8 mouse cellular contexts compared by ENCODE assay signal in the genomic region with DNA sequence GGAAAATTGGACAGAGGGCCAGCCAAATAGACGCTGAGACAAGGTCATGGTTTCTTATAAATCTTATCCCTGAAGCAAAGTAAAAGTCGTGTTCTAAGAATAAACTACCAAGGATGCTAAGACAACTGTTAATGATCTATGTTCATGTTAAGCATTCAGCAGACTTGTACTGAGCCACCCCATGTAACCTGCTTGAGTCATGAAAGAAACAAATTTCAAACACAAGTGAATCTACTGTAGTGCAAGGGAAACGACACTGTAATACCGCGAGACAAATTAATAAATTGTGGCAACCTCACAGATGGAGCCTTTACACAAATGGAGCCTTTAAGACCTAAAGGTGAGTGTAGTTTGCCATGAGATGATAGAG. TPM values are rescaled to one million over a fixed set of nuclear protein-coding genes. Genes with fewer than 3 reads are reported as not detected.
DNase-seq lines count a peak whose midpoint lies in the region; ATAC-seq lines count a peak whose summit lies in the region.

No protein-coding gene starts in this region.

- peaks cover 0 to 4% of the 10 kb centered on the region in 2 experiments; a peak in 1 of 4 replicates for H3K4me1 ChIP-seq in heart, embryonic 14.5 days (ENCODE audit: control insufficient read depth in 2 of 2, insufficient read depth in 2 of 2, low read length in 2 of 2)
- no peaks in the 10 kb centered on the region for H3K4me1 ChIP-seq in embryonic facial prominence, embryonic 12.5 days
- H3K4me1 ChIP-seq in hindbrain, embryonic 14.5 days (replicated peaks; ENCODE audit: control insufficient read depth, insufficient read depth, low read length) = peaks cover 13% of the 10 kb centered on the region
- peaks cover 5% of the 10 kb centered on the region for H3K4me1 ChIP-seq in midbrain, embryonic 11.5 days (ENCODE audit: control insufficient read depth, insufficient read depth, low read length)

- peaks cover 9% of the 10 kb centered on the region; the same call in 1 of the 2 replicates for H3K9me3 ChIP-seq in heart, embryonic 14.5 days (ENCODE audit: control insufficient read depth, low read length)
- H3K9me3 ChIP-seq in embryonic facial prominence, embryonic 12.5 days = peaks cover 4% of the 10 kb centered on the region; the same call in 1 of the 2 replicates
- H3K9me3 ChIP-seq in hindbrain, embryonic 14.5 days (ENCODE audit: control insufficient read depth, low read length) = peaks cover 6% of the 10 kb centered on the region; the same call in 1 of the 2 replicates
- H3K9me3 ChIP-seq in midbrain, embryonic 11.5 days (ENCODE audit: control insufficient read depth, low read length) = no peaks in the 10 kb centered on the region; the same call in 1 of the 2 replicates

- H3K4me3 ChIP-seq in heart, embryonic 14.5 days (ENCODE audit: control insufficient read depth in 1 of 2, insufficient read depth in 1 of 2, low read depth in 1 of 2, low read length in 2 of 2) = no peak overlapping the region
- H3K4me3 ChIP-seq in embryonic facial prominence, embryonic 12.5 days = peak overlapping the region; percentile 75
- peak overlapping the region; percentile 81 for H3K4me3 ChIP-seq in hindbrain, embryonic 14.5 days (replicated peaks; ENCODE audit: low read length)
- H3K4me3 ChIP-seq in midbrain, embryonic 11.5 days (ENCODE audit: low read depth, low read length) = peak overlapping the region; percentile 71

- peak overlapping the region; percentile 89 for H3K4me2 ChIP-seq in heart, embryonic 14.5 days (ENCODE audit: low read length)
- H3K4me2 ChIP-seq in embryonic facial prominence, embryonic 12.5 days (replicated peaks) = peak overlapping the region; percentile 65; the same call in 1 of the 2 replicates
- peak overlapping the region; percentile 92 for H3K4me2 ChIP-seq in hindbrain, embryonic 14.5 days (replicated peaks)
- peak overlapping the region; percentile 80 for H3K4me2 ChIP-seq in midbrain, embryonic 11.5 days

- no peak for DNase-seq in heart, adult 11 months
- DNase-seq in hindbrain, embryonic 14.5 days (ENCODE audit: low spot score) = no peak
- no peak for DNase-seq in midbrain, embryonic 11.5 days (ENCODE audit: low spot score, missing footprints)
- DNase-seq in left cerebral cortex, postnatal 36 days (ENCODE audit: low spot score in 2 of 2) = no peak
- no peak for DNase-seq in gastrocnemius, postnatal 10 days
- DNase-seq in urinary bladder, postnatal 14 days (ENCODE audit: low spot score) = no peak

- 22% methylated on average over 5 of the region's 5 CpGs for WGBS in heart, embryonic 14.5 days
- 22% methylated on average over 5 of the region's 5 CpGs for WGBS in embryonic facial prominence, embryonic 12.5 days
- 26% methylated on average over 5 of the region's 5 CpGs for WGBS in hindbrain, embryonic 14.5 days
- 30% methylated on average over 5 of the region's 5 CpGs for WGBS in midbrain, embryonic 11.5 days

- intact Hi-C loops in left cerebral cortex, postnatal 36 days (cut with DNase I) = no loop called here

- H3K9ac ChIP-seq in heart, embryonic 14.5 days (ENCODE audit: low read length) = no peak overlapping the region
- no peak overlapping the region for H3K9ac ChIP-seq in embryonic facial prominence, embryonic 12.5 days
- H3K9ac ChIP-seq in hindbrain, embryonic 14.5 days = no peak overlapping the region
- H3K9ac ChIP-seq in midbrain, embryonic 11.5 days (ENCODE audit: low read length) = no peak overlapping the region

- H3K36me3 ChIP-seq in heart, embryonic 14.5 days (ENCODE audit: control insufficient read depth, insufficient read depth, low read length) = no peaks in the 10 kb centered on the region
- no peaks in the 10 kb centered on the region for H3K36me3 ChIP-seq in embryonic facial prominence, embryonic 12.5 days
- no peaks in the 10 kb centered on the region for H3K36me3 ChIP-seq in hindbrain, embryonic 14.5 days (replicated peaks; ENCODE audit: control insufficient read depth, insufficient read depth)
- no peaks in the 10 kb centered on the region for H3K36me3 ChIP-seq in midbrain, embryonic 11.5 days (ENCODE audit: control insufficient read depth, insufficient read depth, low read length)

- no peak; the same call in 1 of the 2 replicates for ATAC-seq in heart, embryonic 14.5 days (ENCODE audit: insufficient number of reproducible peaks, insufficient read depth, low FRiP score, low read depth)
- ATAC-seq in embryonic facial prominence, embryonic 12.5 days (ENCODE audit: insufficient number of reproducible peaks, insufficient read depth, low FRiP score, low TSS enrichment) = peak; percentile 29; the same call in 1 of the 2 replicates
- peak; percentile 36 for ATAC-seq in hindbrain, embryonic 14.5 days (ENCODE audit: low FRiP score)
- peak; percentile 62 for ATAC-seq in midbrain, embryonic 11.5 days (ENCODE audit: low FRiP score)

- no peaks in the 10 kb centered on the region for H3K27me3 ChIP-seq in heart, embryonic 14.5 days (ENCODE audit: control insufficient read depth, insufficient read depth, low read length)
- H3K27me3 ChIP-seq in embryonic facial prominence, embryonic 12.5 days = no peaks in the 10 kb centered on the region
- H3K27me3 ChIP-seq in hindbrain, embryonic 14.5 days (ENCODE audit: control insufficient read depth, insufficient read depth, low read length) = no peaks in the 10 kb centered on the region
- no peaks in the 10 kb centered on the region for H3K27me3 ChIP-seq in midbrain, embryonic 11.5 days (ENCODE audit: control insufficient read depth, insufficient read depth, low read length)

- no peak overlapping the region for H3K27ac ChIP-seq in heart, embryonic 14.5 days (replicated peaks in 1 of 2; ENCODE audit: control insufficient read depth in 1 of 2, insufficient read depth in 1 of 2, low read depth in 2 of 2, low read length in 2 of 2)
- H3K27ac ChIP-seq in embryonic facial prominence, embryonic 12.5 days = no peak overlapping the region
- H3K27ac ChIP-seq in hindbrain, embryonic 14.5 days = no peak overlapping the region
- no peak overlapping the region for H3K27ac ChIP-seq in midbrain, embryonic 11.5 days (ENCODE audit: low read depth, low read length)

RNA-seq across cellular contexts. Expression of gene Chchd6, which starts 0.3 kb away (rescaled TPM):
- polyA plus RNA-seq in heart, embryonic 14.5 days (2014; fragmentation: Nextera tagmentation; extraction: Ambion mirVana) = 56.1 and 56.5 TPM in 2 replicates
- 55.9 and 65.9 TPM in 2 replicates for polyA plus RNA-seq in embryonic facial prominence, embryonic 12.5 days (2016; fragmentation: Nextera tagmentation; extraction: Ambion mirVana)
- 175 and 176 TPM in 2 replicates for polyA plus RNA-seq in hindbrain, embryonic 14.5 days (2014; fragmentation: Nextera tagmentation; extraction: Ambion mirVana)
- 97.4 and 103 TPM in 2 replicates for polyA plus RNA-seq in midbrain, embryonic 11.5 days (2014; fragmentation: Nextera tagmentation; extraction: Ambion mirVana)
- total RNA-seq in left cerebral cortex, postnatal 36 days (2021) = 10 to 100 TPM; 74.4 to 91.7 TPM
- 1 to 10 TPM; 5.3 to 5.7 TPM for total RNA-seq in gastrocnemius, postnatal 10 days (2021)

RNA-seq across cellular contexts. Expression of gene Txnrd3, which starts 48.0 kb away (rescaled TPM):
- polyA plus RNA-seq in heart, embryonic 14.5 days (2014; fragmentation: Nextera tagmentation; extraction: Ambion mirVana) = 14.3 and 15.4 TPM in 2 replicates
- polyA plus RNA-seq in embryonic facial prominence, embryonic 12.5 days (2016; fragmentation: Nextera tagmentation; extraction: Ambion mirVana) = 11.5 and 12.5 TPM in 2 replicates
- polyA plus RNA-seq in hindbrain, embryonic 14.5 days (2014; fragmentation: Nextera tagmentation; extraction: Ambion mirVana) = 16.0 and 17.1 TPM in 2 replicates
- polyA plus RNA-seq in midbrain, embryonic 11.5 days (2014; fragmentation: Nextera tagmentation; extraction: Ambion mirVana) = 14.3 and 15.6 TPM in 2 replicates
- total RNA-seq in left cerebral cortex, postnatal 36 days (2021) = 1 to 10 TPM; 3.3 to 4.6 TPM
- total RNA-seq in gastrocnemius, postnatal 10 days (2021) = 1 to 10 TPM; 9.1 TPM

Comparison
In these comparisons a context has a peak if more than half of its experiments do, and no peak if none do; other contexts are left out.
1. H3K4me3 ChIP-seq: peak in embryonic facial prominence, embryonic 12.5 days (single experiment), hindbrain, embryonic 14.5 days (single experiment) and midbrain, embryonic 11.5 days (single experiment); none in heart, embryonic 14.5 days (0 of 2).
2. Peak in every context shown above with its lines, with median percentiles within 50 percentile points of each other: H3K4me2 ChIP-seq.